Mouse (Mus musculus): Measurements from ENCODE around the gene Ptprt. TPM values are rescaled to one million over a fixed set of nuclear protein-coding genes. Genes with fewer than 3 reads are reported as not detected.

The Ptprt gene
- total RNA-seq, 2 experiments from 2014 or later: 62.1 to 65.5 TPM

- DNase-seq (ENCODE audit: low spot score in 2 of 2): no peak
Observed at GRCm38 (mm10) chr2:162001016-162001415, 659.9 kb downstream of the Ptprt start.

DNA sequence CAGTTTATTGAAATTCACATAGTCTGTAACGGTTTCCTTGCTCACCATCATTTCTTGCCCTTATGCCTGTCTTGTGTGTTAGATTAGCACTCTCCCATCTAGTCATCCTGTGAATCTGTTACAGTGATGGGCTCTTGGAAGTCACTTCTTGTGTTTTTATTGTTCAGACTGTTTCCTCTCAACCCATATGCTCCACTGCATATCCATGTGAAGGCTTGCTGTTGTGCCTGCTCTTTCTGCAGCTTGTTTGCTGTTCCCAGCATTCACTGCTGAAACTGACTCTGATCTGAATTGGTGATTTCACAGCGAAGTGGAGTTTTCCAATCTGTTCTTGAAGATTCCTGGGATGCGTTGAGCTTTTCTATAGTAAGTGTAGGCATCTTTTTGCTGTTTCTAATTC is 678.6 kb downstream of the Ptprt start:
- no peak for DNase-seq (ENCODE audit: low spot score in 2 of 2)

- DNase-seq (ENCODE audit: low spot score in 2 of 2): peak; percentile 46 to 61
Observed at GRCm38 (mm10) chr2:161961179-161962163, 699.5 kb downstream of the Ptprt start.

- DNase-seq (ENCODE audit: low spot score in 2 of 2): no peak
Observed at GRCm38 (mm10) chr2:161945424-161945823, 715.5 kb downstream of the Ptprt start.

- no peak for DNase-seq (ENCODE audit: low spot score in 2 of 2)
Observed at GRCm38 (mm10) chr2:161944689-161945088, 716.3 kb downstream of the Ptprt start.

DNA sequence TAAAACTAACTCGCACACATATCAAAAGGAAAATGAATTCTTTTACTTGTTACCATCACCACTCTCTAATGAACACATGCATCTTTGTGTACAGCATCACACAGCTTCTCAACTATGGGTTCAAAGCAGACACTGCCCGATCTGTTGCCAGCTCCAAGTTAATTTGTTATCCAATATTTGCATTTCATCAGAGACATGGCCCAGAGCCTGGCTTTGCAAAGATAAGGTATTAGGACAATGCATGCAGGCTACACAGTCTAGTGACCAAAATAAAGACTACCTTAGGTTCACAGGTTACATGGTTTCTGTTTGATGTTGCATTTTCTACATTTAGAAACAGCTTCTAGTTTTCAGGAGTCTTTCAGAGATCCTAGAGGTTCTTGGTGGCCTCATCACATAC is 719.0 kb downstream of the Ptprt start:
- no peak for DNase-seq (ENCODE audit: low spot score in 2 of 2)

GRCm38 (mm10) chr2:161907214-161907613 is 753.7 kb downstream of the Ptprt start:
- DNase-seq (ENCODE audit: low spot score in 2 of 2): no peak

DNA sequence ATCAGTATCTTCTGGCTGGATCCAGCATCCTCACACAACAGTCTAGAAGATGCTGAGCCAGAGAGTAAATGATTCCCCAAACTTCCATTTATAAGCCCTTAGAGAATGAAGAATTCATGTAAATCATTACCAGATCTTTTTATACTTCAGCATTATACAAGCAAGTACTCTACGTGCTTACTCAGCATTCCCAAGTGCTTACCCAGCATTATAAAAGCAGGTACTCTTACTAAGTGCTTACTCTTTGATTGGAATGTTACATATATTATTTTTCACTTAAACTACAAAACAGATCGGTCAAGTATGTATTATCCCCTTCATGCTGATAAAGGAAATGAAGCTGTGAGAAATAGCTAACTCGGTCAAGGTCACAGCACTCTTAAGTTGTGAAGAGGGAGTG is 758.8 kb downstream of the Ptprt start:
- no peak for DNase-seq (ENCODE audit: low spot score in 2 of 2)

GRCm38 (mm10) chr2:161884446-161884845 is 776.5 kb downstream of the Ptprt start:
- no peak for DNase-seq (ENCODE audit: low spot score in 2 of 2)

GRCm38 (mm10) chr2:161882580-161882979 is 778.4 kb downstream of the Ptprt start:
- no peak for DNase-seq (ENCODE audit: low spot score in 2 of 2)

- no peak for DNase-seq (ENCODE audit: low spot score in 2 of 2)
Observed at GRCm38 (mm10) chr2:161880941-161881340, 780.0 kb downstream of the Ptprt start.

GRCm38 (mm10) chr2:161865231-161865630 is 795.7 kb downstream of the Ptprt start:
- no peak for DNase-seq (ENCODE audit: low spot score in 2 of 2)

DNA sequence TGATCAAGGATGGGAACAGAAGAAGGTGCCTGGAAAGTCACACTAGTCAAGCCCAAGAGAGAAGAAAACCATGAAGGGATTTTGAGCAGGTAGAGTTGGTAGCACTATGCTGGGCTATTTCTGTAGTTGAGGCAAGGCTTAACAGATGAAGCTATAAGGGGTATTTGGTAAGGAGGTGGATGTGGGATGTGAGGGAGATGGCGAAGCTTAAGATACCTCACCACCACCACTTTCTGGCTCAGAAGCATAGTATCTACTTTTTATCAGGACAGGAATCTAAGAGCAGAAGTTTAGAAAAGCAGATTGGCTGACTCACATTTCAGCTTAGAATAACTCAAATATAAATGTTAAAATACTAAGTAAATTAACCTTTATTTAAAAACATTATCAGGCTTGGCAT is 802.1 kb downstream of the Ptprt start:
- DNase-seq (ENCODE audit: low spot score in 2 of 2): no peak

GRCm38 (mm10) chr2:161858361-161858760 is 802.6 kb downstream of the Ptprt start:
- no peak for DNase-seq (ENCODE audit: low spot score in 2 of 2)

DNA sequence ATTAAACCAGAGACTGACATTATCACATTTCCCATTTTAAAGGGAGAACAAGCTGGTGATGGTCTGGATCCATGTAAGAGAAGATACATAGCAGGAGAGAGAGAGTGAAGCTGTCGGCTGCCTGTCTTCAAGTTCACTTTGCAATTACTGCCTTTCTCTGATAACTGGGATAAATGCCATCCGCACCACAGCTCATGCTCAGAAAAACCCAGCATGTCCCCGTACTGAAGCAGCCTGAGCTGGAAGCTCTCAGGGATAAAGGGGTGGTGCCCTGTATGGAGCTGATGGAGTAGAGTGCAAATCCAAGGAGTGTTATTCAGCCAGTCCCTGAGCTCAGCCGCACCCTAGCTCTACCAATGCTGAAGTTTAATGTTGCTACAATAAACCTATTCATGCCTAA is 825.9 kb downstream of the Ptprt start:
- no peak for DNase-seq (ENCODE audit: low spot score in 2 of 2)

GRCm38 (mm10) chr2:161833846-161834245 is 827.1 kb downstream of the Ptprt start:
- no peak for DNase-seq (ENCODE audit: low spot score in 2 of 2)

DNA sequence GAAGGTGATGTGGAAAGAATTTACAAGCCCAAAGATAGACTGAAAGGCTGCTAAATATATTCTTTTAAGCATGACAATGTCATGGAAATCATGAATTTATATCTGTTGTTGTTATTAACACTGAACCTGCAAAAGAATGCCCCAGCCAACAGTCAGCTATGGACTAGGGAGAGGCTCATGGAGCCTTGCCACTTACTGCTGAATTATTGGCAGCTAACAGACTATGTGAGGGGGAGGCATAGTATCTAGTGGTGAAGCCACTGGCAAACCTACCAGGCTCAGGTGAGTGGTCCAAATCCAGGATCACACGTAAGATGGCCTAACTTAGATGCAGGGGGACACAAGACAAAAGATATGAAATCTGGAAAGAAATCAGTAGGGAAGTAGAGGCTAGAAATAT is 847.6 kb downstream of the Ptprt start:
- no peak for DNase-seq (ENCODE audit: low spot score in 2 of 2)

- DNase-seq (ENCODE audit: low spot score in 2 of 2): peak in 1 of 2 experiments; percentile 44
Observed at GRCm38 (mm10) chr2:161808086-161808801, 852.7 kb downstream of the Ptprt start.

DNA sequence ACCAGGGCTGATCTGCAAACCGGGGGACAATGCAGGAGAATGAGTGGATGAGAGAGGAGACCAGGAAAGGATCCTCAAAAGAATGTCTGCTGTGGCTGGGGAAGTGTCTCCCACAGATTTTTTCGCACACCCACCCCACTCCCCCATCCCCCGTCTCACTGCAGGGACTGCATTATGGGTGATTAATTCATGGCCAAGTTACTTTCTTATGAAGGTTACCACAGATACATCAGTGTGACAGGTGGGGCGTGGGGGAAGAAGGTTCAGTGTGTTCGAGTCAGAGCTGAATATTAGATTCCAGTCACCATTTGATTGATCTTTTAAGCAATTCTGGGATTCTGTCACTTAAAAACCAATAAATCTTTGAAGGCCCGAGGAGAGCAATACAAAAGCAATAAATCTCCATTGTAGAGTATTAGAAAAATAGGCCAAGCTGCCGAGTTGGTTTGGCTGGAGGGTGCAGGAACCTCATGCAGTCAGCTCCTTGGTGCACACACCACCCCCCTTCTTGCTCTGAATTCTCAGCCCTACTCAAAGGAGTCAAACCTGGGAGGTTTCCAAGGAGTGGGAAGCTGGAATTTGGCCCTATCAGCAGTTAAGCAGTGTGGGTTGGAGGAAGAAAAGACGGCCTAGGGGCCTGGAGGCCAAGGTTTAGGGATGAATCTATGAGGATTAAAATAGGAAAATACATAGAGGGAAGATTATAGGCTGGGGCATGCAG is 854.5 kb downstream of the Ptprt start:
- peak in 1 of 2 experiments; percentile 17 for DNase-seq (ENCODE audit: low spot score in 2 of 2)

- DNase-seq (ENCODE audit: low spot score in 2 of 2): peak in 1 of 2 experiments; percentile 23
Observed at GRCm38 (mm10) chr2:161799946-161800345, 861.0 kb downstream of the Ptprt start.

DNA sequence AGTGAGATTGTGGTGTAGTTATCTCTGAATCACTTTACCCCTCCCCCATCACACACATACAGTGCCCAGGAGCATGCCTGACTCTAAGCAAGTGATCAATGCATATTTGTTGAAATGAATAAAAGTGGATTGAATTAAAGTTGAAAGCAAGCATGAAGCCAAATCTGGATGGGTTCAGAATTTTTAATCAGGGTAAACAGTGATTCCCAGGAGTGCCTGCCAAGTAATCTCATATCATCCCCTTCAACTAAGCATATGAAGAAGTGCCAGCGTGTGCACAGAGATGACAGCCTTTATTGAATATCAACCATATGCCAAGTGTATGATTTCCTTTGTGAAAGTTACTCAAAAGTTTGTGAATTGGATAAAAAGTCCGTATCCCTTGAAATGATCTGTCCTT is 893.4 kb downstream of the Ptprt start:
- no peak for DNase-seq (ENCODE audit: low spot score in 2 of 2)

- no peak for DNase-seq (ENCODE audit: low spot score in 2 of 2)
Observed at GRCm38 (mm10) chr2:161713024-161713423, 947.9 kb downstream of the Ptprt start.

Measured in layer of hippocampus, postnatal 10 days (tissue).